In genomic region chr3:148853372-148853771, GRCm38 (mm10) we compare ENCODE assay signal across 11 mouse cellular contexts.
DNase-seq lines count a peak whose midpoint lies in the region; ATAC-seq and TF ChIP-seq lines count a peak whose summit lies in the region.
"Had no signal": no experiment of that assay in that cellular context is flagged by ENCODE, and none has a peak within 500 bp of the region (broad histone marks: within the 10 kb centered on the region; RNA-seq: fewer than 3 reads in every experiment).

No protein-coding gene starts in this region.

- H3K9ac ChIP-seq in forebrain, embryonic 13.5 days: no peak overlapping the region
- H3K9ac ChIP-seq in forebrain, embryonic 12.5 days: no peak overlapping the region
- no peak overlapping the region for H3K9ac ChIP-seq in hindbrain, embryonic 12.5 days
- no peak overlapping the region for H3K9ac ChIP-seq in midbrain, postnatal 0 days (replicated peaks; ENCODE audit: low read length, poor library complexity, severe bottlenecking)
- H3K9ac ChIP-seq: liver, postnatal 0 days had no signal

- no peak overlapping the region for H3K27ac ChIP-seq in forebrain, embryonic 13.5 days
- no peak overlapping the region for H3K27ac ChIP-seq in forebrain, embryonic 12.5 days
- no peak overlapping the region for H3K27ac ChIP-seq in hindbrain, embryonic 12.5 days
- no peak overlapping the region for H3K27ac ChIP-seq in midbrain, postnatal 0 days (ENCODE audit: low read depth, low read length)
- H3K27ac ChIP-seq: macrophage had no signal

- H3K27me3 ChIP-seq in forebrain, embryonic 13.5 days: no peaks in the 10 kb centered on the region
- H3K27me3 ChIP-seq in forebrain, embryonic 12.5 days: no peaks in the 10 kb centered on the region
- no peaks in the 10 kb centered on the region for H3K27me3 ChIP-seq in hindbrain, embryonic 12.5 days
- H3K27me3 ChIP-seq in midbrain, postnatal 0 days (ENCODE audit: insufficient read depth, low read length): no peaks in the 10 kb centered on the region

- WGBS in forebrain, embryonic 13.5 days: 8% methylated on average over 8 of the region's 8 CpGs
- 10% methylated on average over 8 of the region's 8 CpGs for WGBS in forebrain, embryonic 12.5 days
- WGBS in hindbrain, embryonic 12.5 days: 22% methylated on average over 8 of the region's 8 CpGs
- whole genome bisulfite sequencing in midbrain, postnatal 0 days: 13% methylated on average over 8 of the region's 8 CpGs
- 47% methylated on average over 8 of the region's 8 CpGs for WGBS in lung, adult 2 months

- H3K4me1 ChIP-seq in forebrain, embryonic 13.5 days: peaks cover 28% of the 10 kb centered on the region
- peaks cover 28% of the 10 kb centered on the region for H3K4me1 ChIP-seq in forebrain, embryonic 12.5 days
- peaks cover 22% of the 10 kb centered on the region for H3K4me1 ChIP-seq in hindbrain, embryonic 12.5 days
- no peaks in the 10 kb centered on the region for H3K4me1 ChIP-seq in midbrain, postnatal 0 days (ENCODE audit: insufficient read depth, low read length)
- H3K4me1 ChIP-seq in lung, adult 2 months (ENCODE audit: control insufficient read depth, insufficient read depth, low read length): no peaks in the 10 kb centered on the region; the same call in 1 of the 2 replicates

- no peak for TF ChIP-seq POLR2A in lung, adult 2 months (IDR thresholded peaks at IDR 0.05; ENCODE audit: borderline replicate concordance, extremely low read depth, low read depth, low read length)

- no peaks in the 10 kb centered on the region for H3K9me3 ChIP-seq in forebrain, embryonic 13.5 days (replicated peaks)
- H3K9me3 ChIP-seq in forebrain, embryonic 12.5 days: no peaks in the 10 kb centered on the region
- H3K9me3 ChIP-seq in hindbrain, embryonic 12.5 days (replicated peaks): no peaks in the 10 kb centered on the region
- no peaks in the 10 kb centered on the region for H3K9me3 ChIP-seq in midbrain, postnatal 0 days (ENCODE audit: low read length)

- DNase-seq in embryo, embryonic 10 days (ENCODE audit: low spot score): peak; percentile 35
- no peak for DNase-seq in midbrain, postnatal 0 days (ENCODE audit: low spot score)
- no peak for DNase-seq in right cerebral cortex, postnatal 14 days
- DNase-seq in lung, adult 2 months: no peak
- DNase-seq in heart, adult 8-10 months (ENCODE audit: low spot score): no peak
- DNase-seq: heart, adult 11 months; liver, postnatal 0 days had no signal

- no peak for TF ChIP-seq CTCF in midbrain, postnatal 0 days (IDR thresholded peaks at IDR 0.05)
- TF ChIP-seq CTCF in lung, adult 2 months (IDR thresholded peaks at IDR 0.05; ENCODE audit: insufficient read depth, low read length): no peak

- peak overlapping the region; percentile 36 for H3K4me2 ChIP-seq in forebrain, embryonic 13.5 days
- H3K4me2 ChIP-seq in forebrain, embryonic 12.5 days: no peak overlapping the region
- peak overlapping the region; percentile 17 for H3K4me2 ChIP-seq in hindbrain, embryonic 12.5 days (replicated peaks)
- peak overlapping the region; percentile 32 for H3K4me2 ChIP-seq in midbrain, postnatal 0 days (ENCODE audit: low read depth, low read length, poor library complexity, severe bottlenecking)

- ATAC-seq in forebrain, embryonic 13.5 days: 0 out of 2 replicates have a peak, but pooled peaks have one; percentile 12
- no peak for ATAC-seq in forebrain, embryonic 12.5 days (ENCODE audit: low FRiP score)
- ATAC-seq in hindbrain, embryonic 12.5 days (ENCODE audit: low FRiP score): 0 out of 2 replicates have a peak, but pooled peaks have one; percentile 20
- ATAC-seq in midbrain, postnatal 0 days (ENCODE audit: low FRiP score): no peak
- ATAC-seq: liver, postnatal 0 days had no signal

- no peak overlapping the region for H3K4me3 ChIP-seq in forebrain, embryonic 13.5 days
- H3K4me3 ChIP-seq in forebrain, embryonic 12.5 days (replicated peaks): no peak overlapping the region
- no peak overlapping the region for H3K4me3 ChIP-seq in hindbrain, embryonic 12.5 days
- H3K4me3 ChIP-seq in midbrain, postnatal 0 days (ENCODE audit: low read depth, low read length): no peak overlapping the region
- no peak overlapping the region for H3K4me3 ChIP-seq in lung, adult 2 months (replicated peaks; ENCODE audit: extremely low read depth, low read depth, low read length)

- peaks cover 30% of the 10 kb centered on the region for H3K36me3 ChIP-seq in forebrain, embryonic 13.5 days (ENCODE audit: poor library complexity, severe bottlenecking)
- peaks cover 26% of the 10 kb centered on the region for H3K36me3 ChIP-seq in forebrain, embryonic 12.5 days (replicated peaks)
- H3K36me3 ChIP-seq in hindbrain, embryonic 12.5 days: peaks cover 20% of the 10 kb centered on the region
- H3K36me3 ChIP-seq in midbrain, postnatal 0 days (ENCODE audit: insufficient read depth, low read length): no peaks in the 10 kb centered on the region; the same call in 1 of the 2 replicates

Comparison
In these comparisons a context has a peak if more than half of its experiments do, and no peak if none do; other contexts are left out.
1. ATAC-seq: peak in forebrain, embryonic 13.5 days (single experiment) and hindbrain, embryonic 12.5 days (single experiment); none in forebrain, embryonic 12.5 days (single experiment) and midbrain, postnatal 0 days (single experiment).